Mouse (Mus musculus): ENCODE measurements at regions not wholly inside any gene's neighbourhood (a gene's known extent, or its start where the extent isn't known, plus 50 kb on each side); places are given as distances from the start of the nearest gene placed in this dataset.

DNA sequence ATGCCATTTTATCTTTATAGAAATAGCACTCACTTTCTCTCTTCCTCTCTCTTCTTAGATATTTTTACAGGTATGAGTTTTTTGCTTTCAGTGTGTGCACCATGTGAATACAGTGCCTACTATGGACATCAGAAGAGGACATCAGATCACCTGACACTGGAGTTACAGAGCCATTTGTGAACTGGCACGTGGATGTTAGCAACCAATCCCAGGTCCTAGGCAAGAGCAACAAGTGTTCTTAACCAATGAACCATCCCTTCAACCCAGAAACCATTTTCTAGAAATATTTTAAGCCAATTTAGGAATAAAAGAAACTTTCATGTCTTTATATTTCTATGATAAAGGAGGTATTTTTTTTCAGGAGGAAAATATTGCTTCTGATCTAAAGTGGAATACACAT, 64.7 kb upstream of the Mbnl1 start:
- no peak for DNase-seq (ENCODE audit: low spot score in 2 of 2)
- intact Hi-C loops (cut with DNase I): no loop called here

- intact Hi-C loops (cut with DNase I): no loop called here
- peak; percentile 15 to 21 for DNase-seq (ENCODE audit: low spot score in 2 of 2)
Measured at GRCm38 (mm10) chr3:60408553-60409282, 63.9 kb upstream of the Mbnl1 start.

- intact Hi-C loops (cut with DNase I): no loop called here
- peak in 1 of 2 experiments; percentile 4 for DNase-seq (ENCODE audit: low spot score in 2 of 2)
Measured at GRCm38 (mm10) chr3:60409283-60409633, 63.4 kb upstream of the Mbnl1 start.

GRCm38 (mm10) chr3:60411746-60412145, 60.9 kb upstream of the Mbnl1 start:
- intact Hi-C loops (cut with DNase I): no loop called here
- DNase-seq (ENCODE audit: low spot score in 2 of 2): no peak

- intact Hi-C loops (cut with DNase I): no loop called here
- no peak for DNase-seq (ENCODE audit: low spot score in 2 of 2)
Measured at GRCm38 (mm10) chr3:60412206-60412605, 60.4 kb upstream of the Mbnl1 start.

DNA sequence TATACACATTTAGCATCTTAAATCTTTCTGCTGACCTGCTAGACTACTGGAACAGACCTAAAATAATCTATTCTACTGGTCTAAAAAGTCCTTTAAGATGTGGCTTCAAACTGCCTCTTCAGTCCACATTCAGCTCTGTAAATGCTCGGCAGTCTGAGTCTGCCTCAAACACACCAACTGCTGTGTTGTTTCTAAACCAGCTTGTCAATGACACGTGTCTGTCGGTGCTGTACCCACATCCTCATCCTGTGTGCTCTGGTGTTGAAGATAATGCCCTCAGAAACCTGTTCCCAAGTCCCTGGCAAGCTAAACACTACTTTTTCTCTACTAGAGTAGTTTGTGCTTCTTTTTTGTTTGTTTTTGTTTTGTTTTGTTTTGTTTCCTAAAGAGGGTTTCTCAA, 58.9 kb upstream of the Mbnl1 start:
- intact Hi-C loops (cut with DNase I): no loop called here
- DNase-seq (ENCODE audit: low spot score in 2 of 2): no peak

DNA sequence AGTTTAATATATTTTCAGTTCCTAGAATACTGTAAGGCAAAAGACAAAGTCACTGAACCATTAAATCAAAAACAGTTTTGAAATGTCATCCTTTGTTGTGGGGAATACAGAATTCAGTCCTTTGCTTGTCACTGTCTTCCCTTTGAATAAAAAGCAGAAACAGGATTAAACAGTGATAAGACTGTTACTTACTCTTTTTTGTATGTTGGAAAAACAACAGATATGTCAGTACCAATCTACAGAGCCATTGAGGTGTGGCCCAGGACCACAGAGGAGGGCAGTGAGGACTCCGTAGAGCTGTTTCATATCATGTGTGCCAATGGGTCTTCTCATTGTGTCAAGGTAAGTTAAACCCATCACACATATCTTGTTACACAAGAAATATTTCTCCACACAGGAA, 55.6 kb upstream of the Mbnl1 start:
- DNase-seq (ENCODE audit: low spot score in 2 of 2): no peak
- intact Hi-C loops (cut with DNase I): no loop called here

DNA sequence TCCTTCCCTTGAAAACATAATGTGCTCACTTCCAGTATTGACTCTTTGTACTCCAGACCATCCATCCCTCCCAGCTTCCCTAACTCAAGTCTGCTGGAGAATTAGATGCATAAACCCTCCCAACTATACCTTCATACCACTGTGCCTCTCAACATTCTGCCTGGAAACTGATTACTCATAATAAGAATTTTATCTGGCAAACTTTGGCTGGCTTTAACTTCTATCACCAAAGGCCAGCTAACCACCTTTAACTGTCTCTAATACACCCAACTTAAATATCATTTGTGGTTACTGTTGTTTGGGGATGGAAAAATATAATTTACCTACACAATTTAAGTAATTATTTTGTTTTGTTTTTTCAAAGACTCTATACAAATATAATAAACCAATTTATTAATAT, 54.0 kb upstream of the Mbnl1 start:
- intact Hi-C loops (cut with DNase I): no loop called here
- no peak for DNase-seq (ENCODE audit: low spot score in 2 of 2)

DNA sequence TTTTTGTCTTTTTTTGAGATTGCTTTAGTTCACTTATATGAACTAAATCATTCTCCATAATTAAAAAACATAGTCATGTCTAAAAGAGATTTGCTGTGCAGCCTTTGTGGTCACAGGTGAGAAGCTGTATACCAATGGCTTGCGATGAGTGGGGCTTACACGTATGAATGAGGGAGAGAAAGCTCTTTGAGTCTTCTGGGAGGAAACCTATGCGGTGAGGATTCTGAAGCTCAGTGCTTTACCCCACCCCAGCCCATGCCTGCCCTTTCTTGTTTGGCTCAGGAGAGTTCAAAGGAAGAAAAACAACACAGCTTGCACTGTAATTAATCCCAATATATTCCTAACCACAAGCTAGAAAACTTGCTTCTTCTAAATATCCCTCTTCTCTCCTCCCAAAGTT, 53.4 kb upstream of the Mbnl1 start:
- no peak for DNase-seq (ENCODE audit: low spot score in 2 of 2)
- intact Hi-C loops (cut with DNase I): no loop called here
